Mouse (Mus musculus): ENCODE data around the gene Prnd.

Gene Prnd

DNA sequence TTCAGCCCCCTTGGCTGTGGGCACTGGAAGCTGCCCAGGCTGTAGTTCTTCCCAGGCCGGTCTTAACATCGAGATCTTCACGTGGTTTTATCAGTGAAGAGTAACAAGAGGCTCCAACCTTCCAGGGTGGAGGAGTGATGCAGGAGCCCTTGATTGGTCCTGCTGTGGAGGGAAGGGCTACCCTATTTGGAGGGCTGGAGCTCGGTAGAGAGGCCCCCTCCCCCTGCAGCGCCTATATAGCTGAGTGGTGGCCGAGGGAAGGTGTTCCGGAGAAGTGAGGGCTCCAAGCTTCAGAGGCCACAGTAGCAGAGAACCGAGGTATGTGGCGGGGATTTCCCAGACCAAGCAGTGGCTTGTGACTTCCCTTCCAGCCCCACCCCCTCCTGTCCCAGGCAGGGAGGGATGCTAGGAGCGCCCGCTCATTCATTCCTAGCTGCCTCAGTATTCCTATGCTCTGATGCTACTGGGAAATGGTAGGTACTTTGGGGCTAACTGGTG, at the start of gene Prnd:
Prnd (plus strand) TSS at position 264 of the 498 bp plus-strand sequence.
- peak; percentile 1 for DNase-seq

DNA sequence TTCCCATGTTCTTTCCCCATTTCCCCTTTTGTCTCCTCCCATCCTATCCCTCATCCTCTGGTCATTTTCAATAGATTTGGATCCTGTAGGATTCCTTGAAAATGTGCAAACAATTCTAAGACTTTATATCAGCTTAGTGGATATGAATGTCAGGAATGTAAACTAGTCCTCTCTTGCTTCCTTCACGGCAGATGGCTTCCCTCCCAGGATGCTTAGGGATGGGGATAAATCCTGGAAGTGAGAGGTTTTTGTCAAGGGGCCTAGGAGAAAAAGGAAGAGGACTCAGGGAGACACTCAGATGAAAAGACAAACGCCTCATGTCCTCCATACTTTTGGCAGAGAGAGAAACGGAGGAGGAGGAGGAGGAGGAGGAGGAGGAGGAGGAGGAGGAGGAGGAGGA, 48.2 kb upstream of the Prnd start:
- DNase-seq: no peak

DNA sequence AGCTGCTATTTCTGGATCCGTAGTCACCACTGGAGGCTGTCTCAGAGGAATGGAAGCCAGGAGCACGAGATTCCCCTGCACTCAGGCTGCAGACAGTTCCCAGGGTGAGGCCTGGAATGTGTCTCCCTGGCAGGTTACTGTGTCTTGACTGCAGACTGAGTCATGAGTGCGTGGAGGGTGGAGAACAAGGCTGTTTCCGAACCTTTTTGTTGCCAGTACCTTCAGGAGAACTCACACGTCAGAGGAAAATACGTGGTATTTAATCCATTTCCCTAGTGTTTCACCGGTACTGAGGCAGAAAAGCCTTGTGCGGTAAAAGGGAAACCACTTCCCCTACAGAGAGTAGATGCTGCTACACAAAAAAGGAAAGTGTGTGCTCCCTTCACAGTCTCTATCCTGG, 47.8 kb upstream of the Prnd start:
- DNase-seq: no peak

DNA sequence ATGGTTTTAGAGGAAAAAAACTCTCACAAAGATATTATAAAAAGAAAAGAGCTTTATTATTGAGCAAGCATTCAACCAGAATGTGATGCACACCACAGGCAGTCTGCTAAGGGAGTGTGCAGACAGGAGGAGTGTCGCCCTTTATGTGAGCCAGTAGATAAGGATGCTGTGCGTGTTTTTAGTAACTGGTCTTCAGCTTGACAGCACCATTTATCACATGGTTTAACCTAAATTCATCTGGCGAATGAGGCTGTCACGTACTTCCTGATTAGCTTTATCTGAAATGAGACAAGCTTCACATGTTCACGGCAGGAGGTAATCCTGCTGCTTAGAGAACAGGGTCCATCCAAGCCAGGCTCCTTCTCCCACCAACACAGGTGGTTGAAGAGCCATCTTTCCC, 45.6 kb upstream of the Prnd start:
- DNase-seq: no peak

DNA sequence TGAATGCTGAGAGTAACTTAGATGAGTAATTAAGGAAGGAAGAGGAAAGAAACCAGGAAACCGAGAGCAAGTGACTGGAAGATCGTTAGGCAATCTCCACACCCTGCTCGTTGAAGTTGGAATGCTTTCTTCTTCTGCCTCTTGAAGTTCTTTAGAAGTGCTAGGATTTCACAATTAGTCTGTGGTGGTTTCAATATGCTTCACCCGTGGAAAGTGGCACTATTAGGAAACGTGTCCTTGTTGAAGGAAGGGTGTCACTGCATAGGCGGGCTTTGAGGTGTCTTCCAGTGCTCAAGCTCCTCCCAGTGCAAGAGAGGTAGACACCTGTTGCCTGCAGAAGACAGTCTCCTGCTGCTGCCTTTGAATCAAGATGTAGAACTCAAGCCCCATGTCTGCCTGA, 44.9 kb upstream of the Prnd start:
- no peak for DNase-seq

DNA sequence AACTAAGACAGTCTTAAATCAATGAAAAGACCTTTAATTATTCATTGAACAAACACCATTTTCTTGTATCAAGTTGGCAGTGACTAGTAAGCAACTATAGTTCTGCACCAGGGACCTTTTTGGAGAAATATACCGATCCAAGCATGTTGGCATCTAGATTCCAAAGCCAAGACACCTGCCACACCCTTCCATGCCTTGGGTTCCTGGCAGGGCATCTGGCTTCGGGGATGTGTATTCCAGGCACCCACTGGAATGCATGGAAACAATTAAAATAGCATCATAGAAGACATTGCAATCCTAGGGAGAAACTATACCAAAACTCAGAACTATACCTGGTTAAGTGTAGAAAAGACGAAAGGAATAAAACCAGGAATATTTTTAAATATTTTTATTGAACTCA, 44.4 kb upstream of the Prnd start:
- no peak for DNase-seq

DNA sequence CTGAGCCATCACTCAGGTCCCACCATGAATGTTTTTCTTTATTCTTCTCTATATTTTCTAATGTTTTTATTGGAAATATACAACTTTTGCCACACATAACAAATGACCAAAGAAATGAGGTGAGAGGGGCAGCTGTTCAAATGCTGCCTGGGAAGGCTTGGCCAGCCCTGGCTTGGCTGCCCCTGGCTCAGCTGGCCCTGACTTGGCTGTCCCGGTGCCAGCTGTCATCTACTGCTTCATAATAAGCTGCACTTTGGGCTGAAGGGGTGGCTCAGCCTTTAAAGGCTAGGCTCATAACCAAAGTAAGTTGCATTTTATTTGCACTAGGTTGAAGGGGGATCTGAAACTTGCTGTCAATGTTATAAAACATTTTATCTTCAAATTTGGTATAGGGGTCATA, 43.8 kb upstream of the Prnd start:
- DNase-seq: peak; percentile 47

DNA sequence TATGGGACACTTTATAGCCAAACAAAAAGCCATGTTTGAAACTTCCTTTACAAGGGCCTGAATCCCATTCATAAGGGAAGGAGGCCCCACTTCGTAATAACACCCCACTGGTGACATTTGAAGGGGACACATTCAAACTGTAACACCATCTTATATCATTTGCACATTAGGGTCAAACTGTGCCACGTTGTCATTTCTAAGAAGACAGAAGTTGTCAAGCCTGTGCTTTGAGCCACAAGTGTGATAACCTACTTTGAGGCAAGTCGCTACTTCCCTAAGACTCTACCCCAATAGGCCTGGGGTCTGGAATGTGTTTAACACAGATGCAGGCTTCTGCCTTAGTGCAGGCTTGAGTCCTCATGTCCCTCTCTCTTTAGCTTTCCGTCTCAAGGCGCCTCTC, 43.4 kb upstream of the Prnd start:
- DNase-seq: no peak

DNA sequence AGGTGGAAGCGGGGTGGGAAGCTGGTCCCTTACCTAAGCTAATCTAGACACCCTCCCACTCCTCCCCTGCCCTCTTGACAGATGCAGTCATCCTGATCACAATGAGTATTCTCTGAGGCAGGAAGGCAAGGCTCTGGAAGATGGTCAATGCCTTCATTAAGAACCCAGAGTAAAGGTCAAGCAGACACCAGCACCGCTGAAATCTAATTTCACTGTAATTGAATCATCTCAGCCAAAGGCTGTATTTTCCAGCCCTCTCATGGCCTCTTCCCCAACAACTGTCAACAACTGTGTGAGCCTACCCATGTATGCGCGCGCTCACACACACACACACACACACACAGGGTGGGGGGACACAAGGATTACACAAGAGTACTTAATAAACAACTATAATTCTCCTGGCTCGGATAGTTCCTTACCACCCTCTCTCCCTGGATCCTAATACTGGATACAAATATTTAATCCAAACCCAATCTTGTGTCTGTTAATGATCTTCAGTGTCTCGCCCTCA, 42.3 kb upstream of the Prnd start:
- DNase-seq: peak; percentile 66

DNA sequence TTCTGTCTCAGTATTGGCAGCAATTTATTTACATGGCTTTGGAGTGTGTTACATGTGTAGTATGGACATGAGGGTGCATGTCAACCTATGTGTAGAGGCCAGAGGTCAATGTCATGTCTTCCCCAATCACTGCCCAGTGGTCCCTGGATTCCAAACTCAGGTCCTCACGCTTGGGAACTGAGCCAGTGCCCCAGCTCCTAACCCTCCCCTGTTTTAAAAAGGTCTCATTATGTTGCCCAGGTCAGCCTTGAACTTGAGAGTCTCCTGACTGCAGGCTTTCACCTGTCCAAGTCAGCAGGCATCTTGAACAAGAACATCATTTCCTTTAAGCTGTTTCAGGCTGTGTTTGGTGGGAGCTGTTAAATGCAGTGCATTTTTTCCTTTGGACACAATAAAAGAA, 41.8 kb upstream of the Prnd start:
- peak; percentile 26 for DNase-seq

DNA sequence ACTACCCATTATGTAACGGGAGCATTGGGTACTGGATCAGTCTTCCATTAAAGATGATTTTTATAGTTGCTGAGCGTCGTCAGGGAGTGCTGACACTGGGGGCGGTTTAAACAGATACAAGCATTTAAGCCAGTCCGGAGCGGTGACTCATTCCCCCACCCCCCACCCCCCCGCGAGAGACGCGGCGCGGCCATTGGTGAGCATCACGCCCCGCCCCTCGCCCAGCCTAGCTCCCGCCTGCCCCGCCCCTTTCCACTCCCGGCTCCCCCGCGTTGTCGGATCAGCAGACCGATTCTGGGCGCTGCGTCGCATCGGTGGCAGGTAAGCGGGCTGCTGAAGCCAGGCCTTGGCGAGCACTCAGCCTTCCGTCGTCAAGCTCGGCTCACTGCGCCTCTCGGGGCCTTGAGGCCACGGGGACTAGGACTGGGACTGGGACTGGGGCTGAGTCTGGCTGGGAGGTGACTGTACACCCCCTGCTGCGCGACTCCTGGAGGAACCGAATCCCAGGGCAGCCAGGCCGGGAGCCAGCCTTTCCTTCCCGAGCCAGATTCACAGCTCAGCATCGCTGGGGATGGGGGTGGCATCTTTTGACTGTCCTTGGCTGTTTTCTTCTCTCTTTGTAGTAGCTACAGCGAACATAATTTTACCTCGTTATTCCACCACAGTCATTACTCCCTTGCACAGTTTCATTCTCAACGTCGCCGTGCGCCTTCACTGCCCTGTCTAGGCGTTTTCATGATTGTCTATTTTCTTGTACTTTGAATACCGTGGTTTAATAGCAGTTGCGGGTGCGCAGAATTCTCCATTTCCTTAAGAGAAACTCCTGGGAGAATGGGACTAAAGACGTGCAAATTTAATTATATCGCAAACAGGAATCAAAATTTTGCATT, 40.7 kb upstream of the Prnd start, which contains the start of the genes Prnp and Prn:
Prnp (plus strand) TSS at position 246 of the 890 bp plus-strand sequence.
Prn (plus strand) TSS at position 275 of the 890 bp plus-strand sequence.
- peak; percentile 85 for DNase-seq

DNA sequence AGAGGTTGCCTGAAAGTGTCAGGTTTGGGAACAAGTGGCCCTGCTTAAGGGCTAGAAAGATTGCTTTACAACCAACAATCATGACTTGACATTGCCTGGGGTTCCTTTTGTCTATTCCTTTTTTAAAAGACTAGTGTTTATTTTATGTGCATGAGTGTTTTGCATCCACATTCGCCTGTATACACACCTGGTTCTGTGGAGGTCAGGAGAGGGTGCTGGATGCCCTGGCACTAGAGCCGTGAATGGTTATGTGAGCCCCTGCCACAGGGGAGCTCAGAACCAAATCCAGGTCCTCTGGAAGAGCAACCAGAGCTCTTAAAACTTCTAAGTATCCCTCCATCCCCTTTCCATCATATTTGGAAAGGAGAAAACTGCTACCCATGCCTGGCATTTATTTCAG, 39.8 kb upstream of the Prnd start:
- no peak for DNase-seq

DNA sequence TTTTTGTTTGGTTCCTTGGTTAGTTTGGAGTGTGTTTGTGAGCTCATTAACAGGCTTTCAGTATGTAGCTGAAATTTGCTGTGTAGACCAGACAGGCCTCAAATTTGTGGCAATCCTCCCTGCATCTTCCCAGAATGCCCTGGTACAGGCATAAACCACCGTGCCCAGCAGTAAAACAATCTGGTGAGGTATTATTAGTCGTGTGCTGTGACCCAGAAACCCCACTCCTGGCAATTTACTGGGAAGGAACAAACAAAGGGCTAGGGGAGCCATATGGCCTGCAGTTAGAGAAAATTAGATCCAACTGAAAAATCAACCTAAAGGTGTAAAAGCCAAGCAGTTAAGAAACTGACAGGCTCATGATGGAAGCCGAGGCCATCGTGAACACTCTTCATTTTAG, 39.3 kb upstream of the Prnd start:
- no peak for DNase-seq

DNA sequence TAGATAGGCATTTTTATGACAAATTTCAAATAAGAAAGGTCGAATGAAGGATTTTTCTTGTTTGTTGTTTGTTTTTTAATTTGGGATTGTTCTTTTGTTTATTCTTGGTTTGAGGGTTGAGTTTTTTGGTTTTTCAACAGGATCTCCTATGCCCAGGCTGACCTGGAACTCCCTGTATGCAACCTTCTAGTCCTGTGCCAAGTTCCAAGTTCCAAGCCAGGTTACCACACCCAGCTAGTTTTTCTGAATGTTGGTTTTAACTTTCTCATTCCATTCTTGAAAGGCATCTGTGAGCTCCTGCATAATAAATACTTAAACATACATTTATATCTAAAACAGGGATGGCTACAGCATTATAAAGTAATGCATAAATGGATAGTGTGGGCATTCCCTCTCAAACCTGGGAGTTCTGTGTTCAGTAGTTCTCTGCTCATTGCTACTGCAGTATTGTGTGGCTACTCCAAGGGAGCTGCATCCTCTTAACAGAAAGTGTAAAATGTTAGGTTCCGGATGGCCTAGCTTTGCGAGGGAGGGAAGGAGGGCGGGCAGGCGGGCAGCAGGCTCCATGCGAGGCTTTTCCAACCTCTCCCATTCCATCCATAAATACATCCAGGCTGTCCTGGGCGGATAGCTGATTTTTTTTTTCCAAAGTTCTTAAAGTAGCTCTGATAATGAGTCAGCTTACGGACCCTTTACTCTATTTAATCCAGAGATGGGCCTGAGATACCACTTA, 38.0 kb upstream of the Prnd start:
- DNase-seq: no peak

DNA sequence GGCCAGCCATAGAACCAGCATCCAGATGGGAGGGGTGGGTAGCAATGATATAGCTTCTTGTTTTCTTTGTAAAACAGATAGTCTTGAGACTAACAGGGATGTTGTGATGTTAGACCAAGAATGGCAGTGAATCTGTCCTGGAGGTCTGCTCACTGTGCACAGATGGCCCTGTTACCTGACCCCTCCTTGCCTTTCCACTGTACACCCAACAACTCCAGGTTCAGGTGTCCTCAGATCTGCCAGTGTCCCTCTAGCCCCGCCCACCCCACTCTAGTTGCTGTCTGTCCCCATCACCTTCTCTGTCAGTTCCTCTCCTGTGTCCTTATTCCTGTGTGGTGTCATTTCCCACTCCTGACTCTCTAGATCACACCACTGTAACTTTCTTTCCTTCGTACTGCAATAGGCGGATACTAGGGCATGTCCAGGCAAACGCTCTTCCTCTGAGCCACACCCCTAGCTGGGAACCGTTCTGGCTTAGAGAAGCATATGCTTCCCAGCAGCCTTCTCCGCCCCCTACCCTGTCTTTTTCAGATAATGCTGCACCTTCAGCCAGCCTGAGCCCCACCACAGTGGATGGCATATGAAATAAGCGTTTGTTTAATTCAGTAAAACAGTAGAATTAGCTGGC, 18.3 kb upstream of the Prnd start:
- no peak for DNase-seq

DNA sequence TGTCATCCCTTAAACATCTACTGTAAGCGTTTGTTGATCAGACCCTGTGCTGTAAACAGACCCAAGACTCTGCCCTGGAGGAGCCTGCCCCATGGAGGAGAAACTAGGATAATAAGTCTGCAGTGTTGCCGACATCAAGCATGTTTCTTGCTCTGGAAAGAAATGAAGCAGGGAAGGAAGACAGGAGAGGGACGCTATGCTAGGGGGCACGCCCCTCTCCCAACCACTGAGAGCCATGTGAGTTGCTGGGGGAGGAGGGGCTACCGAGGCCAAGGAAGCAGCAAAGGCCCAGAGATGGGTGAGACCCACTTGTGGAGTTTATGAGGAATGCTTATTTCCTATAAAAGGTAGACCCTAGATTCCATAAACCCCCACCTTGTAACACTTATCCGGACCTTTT, 17.6 kb upstream of the Prnd start:
- no peak for DNase-seq

DNA sequence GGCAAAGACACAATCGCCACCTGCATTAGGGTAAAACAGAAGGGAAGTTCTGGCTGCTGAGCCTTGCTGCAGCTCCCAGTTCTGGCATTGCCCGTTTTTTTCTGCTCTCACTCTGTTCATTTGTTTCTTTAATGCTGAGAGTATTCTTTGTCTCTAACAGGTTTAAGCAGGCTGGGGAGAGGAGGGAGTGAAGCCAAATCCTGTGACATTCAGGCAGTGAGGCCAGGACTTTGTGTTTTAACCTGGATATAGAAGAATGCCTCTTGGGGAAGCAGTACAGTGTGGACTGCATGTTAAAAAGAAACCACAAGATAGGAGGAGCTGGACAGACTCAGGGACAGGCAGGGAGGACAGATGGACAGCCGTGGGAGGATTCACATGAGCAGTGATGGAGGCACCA, 17.1 kb upstream of the Prnd start:
- peak; percentile 36 for DNase-seq

DNA sequence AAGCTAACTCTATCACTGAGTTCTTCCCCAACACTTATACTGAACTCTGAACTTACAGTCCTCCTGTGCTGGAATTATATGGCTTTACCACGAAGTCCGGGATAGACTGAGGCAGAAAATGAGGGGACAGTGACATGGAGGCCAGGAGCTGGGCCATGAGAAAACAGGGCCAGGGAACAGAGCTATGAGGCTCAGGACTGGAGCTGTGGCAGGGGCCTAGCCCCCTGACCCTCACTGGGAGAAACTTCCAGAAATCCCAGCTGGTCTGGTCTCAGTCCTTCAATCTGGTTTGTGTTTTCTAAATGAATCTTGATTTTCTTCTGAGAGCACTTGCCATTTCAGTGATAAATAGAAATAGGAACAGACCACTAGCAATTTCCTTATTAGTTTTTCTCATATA, 16.4 kb upstream of the Prnd start:
- no peak for DNase-seq

DNA sequence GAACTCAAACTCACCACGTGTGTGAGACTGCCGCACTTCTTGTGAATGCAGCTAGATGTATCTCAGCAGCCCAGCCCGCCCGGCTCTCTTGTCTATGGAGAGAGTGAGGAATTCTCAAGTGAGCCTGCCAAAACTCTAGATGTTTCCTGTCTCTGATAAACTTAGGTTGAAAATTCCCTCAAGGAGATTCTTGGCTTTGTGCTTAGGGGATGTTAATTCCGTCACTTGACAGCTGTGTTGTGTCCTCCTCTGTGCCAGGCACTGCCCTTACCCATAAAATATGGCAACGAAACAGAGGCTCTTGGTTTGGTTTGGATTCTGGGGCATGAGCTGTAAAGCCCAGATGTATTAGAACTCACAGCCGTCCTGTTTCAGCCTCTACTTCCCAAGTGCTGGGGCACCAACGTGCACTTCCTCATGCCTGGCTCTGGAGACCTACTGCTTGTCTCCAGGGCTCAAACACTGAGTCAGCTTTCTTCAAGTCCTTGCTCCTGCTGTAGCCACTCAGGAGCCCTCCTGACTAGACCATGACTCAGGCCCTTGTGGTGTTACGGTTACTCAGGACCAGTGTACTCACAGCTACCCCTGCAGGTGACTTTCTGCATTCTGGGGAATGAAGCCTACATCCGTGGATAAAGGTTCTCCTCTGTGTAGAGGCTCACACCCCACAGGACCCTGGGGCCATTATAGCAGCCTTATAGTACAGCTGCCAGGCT, 15.1 kb upstream of the Prnd start:
- peak; percentile 21 for DNase-seq

DNA sequence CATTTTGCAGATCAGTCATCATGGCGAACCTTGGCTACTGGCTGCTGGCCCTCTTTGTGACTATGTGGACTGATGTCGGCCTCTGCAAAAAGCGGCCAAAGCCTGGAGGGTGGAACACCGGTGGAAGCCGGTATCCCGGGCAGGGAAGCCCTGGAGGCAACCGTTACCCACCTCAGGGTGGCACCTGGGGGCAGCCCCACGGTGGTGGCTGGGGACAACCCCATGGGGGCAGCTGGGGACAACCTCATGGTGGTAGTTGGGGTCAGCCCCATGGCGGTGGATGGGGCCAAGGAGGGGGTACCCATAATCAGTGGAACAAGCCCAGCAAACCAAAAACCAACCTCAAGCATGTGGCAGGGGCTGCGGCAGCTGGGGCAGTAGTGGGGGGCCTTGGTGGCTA, 14.3 kb upstream of the Prnd start:
- DNase-seq: no peak

DNA sequence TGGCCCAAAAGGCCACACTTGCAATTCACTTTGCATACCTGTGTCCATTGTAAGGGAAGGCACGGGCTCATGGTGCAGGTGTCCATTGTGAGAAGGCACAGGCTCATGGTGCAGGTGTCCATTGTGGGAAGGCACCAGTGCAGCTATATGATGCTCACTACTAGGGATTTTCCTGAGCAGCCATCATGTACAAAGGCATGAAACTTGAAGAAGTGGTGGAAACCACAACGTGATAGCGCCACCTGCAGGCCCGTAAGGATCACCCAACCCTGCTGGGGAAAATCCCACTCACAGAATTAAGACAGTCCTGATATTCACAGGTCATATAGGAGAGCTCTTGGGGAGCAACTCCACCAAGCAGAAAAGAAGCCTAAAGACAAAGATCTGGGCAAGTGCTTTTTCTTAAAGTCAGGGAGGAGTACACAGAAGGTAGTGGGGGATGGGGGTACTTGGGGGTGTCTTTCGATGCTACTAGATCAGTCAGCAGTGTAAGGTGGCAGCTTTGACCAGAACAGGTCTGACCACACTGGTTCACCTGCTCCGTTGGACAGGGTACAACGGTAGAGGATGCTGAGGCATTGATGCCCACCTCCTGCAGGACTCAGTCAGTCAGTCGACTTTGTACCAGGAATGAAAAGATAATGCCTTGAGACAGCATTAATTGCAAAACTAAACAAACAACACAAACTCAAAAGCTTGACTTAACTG, 11.1 kb upstream of the Prnd start:
- DNase-seq: peak; percentile 31

DNA sequence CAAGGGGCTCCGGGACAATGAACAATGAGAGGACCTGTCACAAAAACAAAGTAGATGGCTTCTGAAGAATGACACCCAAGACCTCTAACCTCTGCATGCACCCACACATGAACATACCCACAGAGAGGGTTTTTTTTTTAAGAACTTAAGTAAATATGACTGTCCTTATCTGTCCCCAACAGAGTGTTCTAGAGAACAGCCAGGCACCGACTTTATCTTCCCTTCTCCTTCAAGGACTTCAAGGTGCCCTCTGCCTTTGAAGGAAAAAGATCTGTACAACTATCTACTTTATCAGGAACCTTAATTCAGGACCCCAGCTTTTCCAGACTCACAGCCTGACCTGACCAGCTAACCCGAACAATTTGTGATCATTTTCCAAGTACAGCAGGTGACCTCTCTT, 10.2 kb upstream of the Prnd start:
- no peak for DNase-seq

All from kidney, adult 11 months (tissue).